In the genomic region with DNA sequence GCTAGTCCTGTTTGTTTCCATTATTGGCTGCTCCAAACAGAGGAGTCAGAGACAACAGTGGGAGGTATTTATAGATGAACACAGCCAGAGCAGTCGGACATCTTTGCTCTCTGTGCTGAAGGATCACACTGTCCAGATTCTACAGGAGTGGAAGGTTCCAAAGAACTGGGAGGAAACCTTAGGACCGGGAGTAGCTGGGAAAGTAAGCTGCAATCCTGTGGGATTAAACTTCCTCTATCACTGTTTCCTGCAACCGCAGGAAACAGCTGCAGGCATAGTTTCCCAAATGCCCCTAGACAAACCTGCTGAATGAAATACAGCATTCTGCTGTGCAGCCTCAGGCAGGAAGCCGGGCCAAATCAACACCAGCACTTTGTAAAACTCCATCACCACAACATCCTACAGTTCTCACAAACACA, we compare ENCODE assay signal across 9 mouse cellular contexts.
DNase-seq lines count a peak whose midpoint lies in the region; ATAC-seq and TF ChIP-seq lines count a peak whose summit lies in the region.
"Had no signal": no experiment of that assay in that cellular context is flagged by ENCODE, and none has a peak within 500 bp of the region (broad histone marks: within the 10 kb centered on the region; RNA-seq: fewer than 3 reads in every experiment).

No protein-coding gene starts in this region.

- no peak overlapping the region for H3K4me2 ChIP-seq in intestine, embryonic 14.5 days (ENCODE audit: low read length)
- H3K4me2 ChIP-seq in intestine, postnatal 0 days (replicated peaks; ENCODE audit: low read depth) = no peak overlapping the region
- H3K4me2 ChIP-seq in forebrain, embryonic 15.5 days (replicated peaks) = no peak overlapping the region

- H3K27ac ChIP-seq in intestine, embryonic 14.5 days (ENCODE audit: low read depth) = peak overlapping the region; percentile 78
- H3K27ac ChIP-seq in intestine, postnatal 0 days (ENCODE audit: low read depth, low read length) = no peak overlapping the region
- peak overlapping the region; percentile 56 for H3K27ac ChIP-seq in forebrain, embryonic 15.5 days (replicated peaks)

- peaks cover 13% of the 10 kb centered on the region; the same call in 1 of the 2 replicates for H3K4me1 ChIP-seq in intestine, embryonic 14.5 days (replicated peaks; ENCODE audit: control insufficient read depth, insufficient read depth, low read length)
- no peaks in the 10 kb centered on the region; the same call in 1 of the 2 replicates for H3K4me1 ChIP-seq in intestine, postnatal 0 days (replicated peaks; ENCODE audit: control insufficient read depth, insufficient read depth, low read length)
- peaks cover 27% of the 10 kb centered on the region for H3K4me1 ChIP-seq in forebrain, embryonic 15.5 days

- H3K4me3 ChIP-seq in intestine, embryonic 14.5 days (ENCODE audit: low read depth, low read length) = no peak overlapping the region
- H3K4me3 ChIP-seq in intestine, postnatal 0 days (ENCODE audit: low read depth, low read length) = no peak overlapping the region
- H3K4me3 ChIP-seq in forebrain, embryonic 15.5 days = no peak overlapping the region

- no peak overlapping the region for H3K9ac ChIP-seq in intestine, embryonic 14.5 days (ENCODE audit: low read length)
- no peak overlapping the region for H3K9ac ChIP-seq in intestine, postnatal 0 days (ENCODE audit: low read depth, low read length)
- H3K9ac ChIP-seq in forebrain, embryonic 15.5 days (replicated peaks) = no peak overlapping the region

- peaks cover 15% of the 10 kb centered on the region for H3K36me3 ChIP-seq in intestine, embryonic 14.5 days (ENCODE audit: control insufficient read depth, insufficient read depth, low read length)
- H3K36me3 ChIP-seq in intestine, postnatal 0 days (ENCODE audit: control insufficient read depth, insufficient read depth) = no peaks in the 10 kb centered on the region; the same call in 1 of the 2 replicates
- no peaks in the 10 kb centered on the region for H3K36me3 ChIP-seq in forebrain, embryonic 15.5 days

- no peak for ATAC-seq in intestine, embryonic 14.5 days (replicated peaks; ENCODE audit: low FRiP score, low TSS enrichment, low read depth)
- ATAC-seq in intestine, postnatal 0 days = no peak
- no peak for ATAC-seq in forebrain, embryonic 15.5 days (replicated peaks)
- no peak for ATAC-seq in activated CD4-positive, CD25-positive, alpha-beta regulatory T cell, adult 4 months

- WGBS in intestine, embryonic 14.5 days = 16% methylated on average over 4 of the region's 4 CpGs
- WGBS in intestine, postnatal 0 days = 48% methylated on average over 4 of the region's 4 CpGs
- 51% methylated on average over 4 of the region's 4 CpGs for WGBS in forebrain, embryonic 15.5 days

- no peak for TF ChIP-seq CTCF in intestine, postnatal 0 days (IDR thresholded peaks at IDR 0.05; ENCODE audit: low read depth)

- H3K9me3 ChIP-seq in intestine, embryonic 14.5 days (ENCODE audit: control insufficient read depth, low read length) = no peaks in the 10 kb centered on the region
- H3K9me3 ChIP-seq in intestine, postnatal 0 days (ENCODE audit: control insufficient read depth) = no peaks in the 10 kb centered on the region
- no peaks in the 10 kb centered on the region for H3K9me3 ChIP-seq in forebrain, embryonic 15.5 days

- DNase-seq in intestine, embryonic 14.5 days (ENCODE audit: low spot score) = no peak
- peak; percentile 10 for DNase-seq in kidney, adult 18-20 months
- peak; percentile 24 for DNase-seq in lung, postnatal 36 days
- no peak for DNase-seq in adrenal gland, adult 2 months
- DNase-seq in thymus, postnatal 0 days (ENCODE audit: low spot score) = no peak
- DNase-seq: thymus, adult 18-20 months had no signal

- no peaks in the 10 kb centered on the region for H3K27me3 ChIP-seq in intestine, embryonic 14.5 days (replicated peaks; ENCODE audit: control insufficient read depth, insufficient read depth, low read length)
- H3K27me3 ChIP-seq in intestine, postnatal 0 days (replicated peaks; ENCODE audit: control insufficient read depth, insufficient read depth, low read length) = no peaks in the 10 kb centered on the region
- H3K27me3 ChIP-seq in forebrain, embryonic 15.5 days = no peaks in the 10 kb centered on the region

Comparison
In these comparisons a context has a peak if more than half of its experiments do, and no peak if none do; other contexts are left out.
1. DNase-seq: peak in kidney, adult 18-20 months (single experiment) and lung, postnatal 36 days (single experiment); none in intestine, embryonic 14.5 days (single experiment), adrenal gland, adult 2 months (single experiment) and thymus, postnatal 0 days (single experiment).